Mouse (Mus musculus): ENCODE measurements around the gene Ppp4r3a. TPM values are rescaled to one million over a fixed set of nuclear protein-coding genes. Genes with fewer than 3 reads are reported as not detected.

Gene Ppp4r3a
- total RNA-seq, 2 experiments from 2014 or later: 51.8 to 52.1 TPM

DNA sequence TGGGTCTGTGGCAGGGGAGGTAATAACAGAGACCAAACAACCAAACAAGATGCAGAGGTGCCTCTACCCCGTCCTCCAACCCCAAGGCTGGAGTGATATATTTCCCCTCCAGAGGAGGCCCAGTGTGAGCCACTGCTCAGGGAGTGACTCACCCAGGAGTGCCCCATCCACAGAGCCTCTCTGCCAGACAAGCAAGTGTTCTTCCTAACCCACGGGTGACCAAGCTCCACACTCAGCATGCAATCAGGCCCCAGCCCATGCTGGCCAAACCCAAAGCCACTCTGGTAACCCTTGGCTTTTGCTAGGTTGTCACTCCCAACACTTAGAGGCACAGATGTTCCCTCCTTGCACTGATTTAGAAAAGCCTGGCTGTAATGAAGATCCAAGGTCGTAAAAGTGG, 90.4 kb downstream of the Ppp4r3a start:
- DNase-seq: peak; percentile 41 to 44

DNA sequence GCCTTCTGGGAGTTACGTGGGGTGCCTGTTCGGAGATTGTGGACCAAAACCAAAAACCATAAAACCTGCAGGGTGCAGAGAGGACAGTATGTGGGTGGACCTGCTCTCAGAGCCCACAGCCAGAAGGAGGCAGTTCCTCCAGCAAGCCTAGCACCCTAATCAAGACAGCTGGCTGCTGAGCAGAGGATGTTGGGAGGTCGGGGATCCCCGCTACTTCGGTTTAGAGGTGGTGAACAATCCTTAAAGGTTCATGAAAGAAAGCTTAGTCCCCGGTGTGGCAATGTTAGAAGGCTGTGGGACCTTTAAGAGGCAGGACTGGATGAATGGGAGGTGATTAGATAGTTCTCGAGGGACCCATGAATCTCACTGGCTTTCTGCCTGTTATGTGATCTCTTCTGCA, 91.0 kb downstream of the Ppp4r3a start:
- DNase-seq: no peak

DNA sequence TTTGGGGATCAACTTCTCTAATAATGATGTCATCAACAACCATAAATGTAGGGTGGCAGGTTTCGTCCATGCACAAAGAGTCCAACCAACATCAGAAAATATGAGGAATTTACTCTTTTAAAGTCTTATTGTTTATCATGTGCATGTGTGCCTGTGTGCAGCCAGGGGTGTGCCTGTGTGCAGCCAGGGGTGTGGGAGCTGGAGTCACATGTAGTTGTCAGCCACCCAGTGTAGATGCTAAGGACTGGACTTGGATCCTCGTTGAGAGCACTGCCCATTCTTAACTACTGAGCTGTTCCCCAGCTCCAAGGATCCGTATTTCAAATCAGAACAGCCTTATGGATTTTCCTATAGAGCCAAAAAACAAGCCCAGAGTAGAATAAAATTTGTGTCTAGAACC, 92.4 kb downstream of the Ppp4r3a start:
- no peak for DNase-seq

DNA sequence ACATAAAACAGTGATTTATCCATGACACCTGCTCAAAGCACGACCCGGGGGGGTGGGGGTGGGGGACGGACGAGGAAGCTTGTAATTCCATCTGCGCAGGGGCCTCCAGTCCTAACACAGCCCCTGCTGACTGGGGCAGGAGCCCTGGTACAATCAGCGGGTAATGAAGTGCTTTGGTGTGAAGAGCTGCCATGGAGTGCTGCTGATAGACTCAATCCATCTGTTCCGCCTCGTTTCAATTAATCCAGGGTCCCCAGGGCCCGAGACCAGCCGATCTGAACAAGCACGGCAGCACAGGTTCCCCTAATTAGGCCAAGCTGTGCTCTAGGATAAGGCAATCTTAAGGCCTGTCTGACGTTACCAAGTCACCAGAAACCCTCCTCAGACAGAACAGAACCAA, 93.2 kb downstream of the Ppp4r3a start:
- no peak for DNase-seq

DNA sequence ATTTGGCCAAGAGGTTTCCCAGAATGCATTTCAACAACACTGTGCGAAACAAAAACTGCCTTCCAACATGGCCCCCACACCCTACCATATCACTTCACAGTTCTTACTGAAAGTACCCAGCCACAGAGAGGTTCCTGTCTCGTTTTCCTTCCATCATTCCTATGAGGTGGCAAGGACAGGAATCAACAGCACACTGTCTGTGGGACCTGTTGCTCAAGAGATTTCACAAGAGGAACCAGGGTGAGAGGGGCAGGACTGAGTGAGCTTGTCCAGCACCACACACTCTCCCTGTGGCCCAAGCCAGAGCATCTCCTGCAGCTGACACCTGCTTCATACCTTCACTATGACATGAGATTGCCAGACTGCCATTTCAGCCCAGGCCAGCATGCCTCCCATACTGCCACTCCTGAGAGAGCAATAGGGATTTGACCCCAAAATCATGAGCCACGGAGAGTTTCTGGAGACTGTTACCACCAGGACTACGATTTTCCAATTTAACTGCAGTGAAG, 93.7 kb downstream of the Ppp4r3a start:
- DNase-seq: no peak

Small RNA genes lying within 50 kb of the gene (microRNA-seq; reads per million reads assigned to microRNA genes)
- gene Mir1190: not detected

Other genes starting within 250 kb of the Ppp4r3a start
- gene Gpr68, start 175.5 kb downstream of the Ppp4r3a start, total RNA-seq (2021): under 1 TPM; 0.79 to 0.82 TPM
- gene Ccdc88c, start 54.6 kb downstream of the Ppp4r3a start, total RNA-seq (2021): 1 to 10 TPM; 1.9 to 2.2 TPM

Data from adrenal gland, postnatal 36 days (tissue).